Mouse (Mus musculus) thymus, adult 2 months (tissue): ENCODE results near the gene Olfr1347.

Experiments used
- CTCF ChIP-seq: fragments of 200-500 bp; IDR thresholded peaks from 2 replicates; pipeline ENCODE4 v1.5.1; 2012; ENCODE audit warnings: mild to moderate bottlenecking, control low read depth, low read length, moderate library complexity, borderline replicate concordance; ENCODE audit not compliant: control insufficient read depth, poor library complexity, insufficient read depth; ENCODE audit errors: extremely low read depth
- POLR2A ChIP-seq: fragments of 200-500 bp; IDR thresholded peaks from 2 replicates; pipeline ENCODE4 v1.6.1; 2012; ENCODE audit warnings: mild to moderate bottlenecking, low read length, control low read depth, moderate library complexity; ENCODE audit not compliant: control insufficient read depth, poor library complexity, insufficient read depth; ENCODE audit errors: extremely low read depth

- TF ChIP-seq CTCF, result no peak
- TF ChIP-seq POLR2A, result no peak
Measured at GRCm38 (mm10) chr7:6526141-6526540, 26.6 kb upstream of the Olfr1347 start.
